12 mouse cellular contexts compared by ENCODE assay signal in the genomic region with DNA sequence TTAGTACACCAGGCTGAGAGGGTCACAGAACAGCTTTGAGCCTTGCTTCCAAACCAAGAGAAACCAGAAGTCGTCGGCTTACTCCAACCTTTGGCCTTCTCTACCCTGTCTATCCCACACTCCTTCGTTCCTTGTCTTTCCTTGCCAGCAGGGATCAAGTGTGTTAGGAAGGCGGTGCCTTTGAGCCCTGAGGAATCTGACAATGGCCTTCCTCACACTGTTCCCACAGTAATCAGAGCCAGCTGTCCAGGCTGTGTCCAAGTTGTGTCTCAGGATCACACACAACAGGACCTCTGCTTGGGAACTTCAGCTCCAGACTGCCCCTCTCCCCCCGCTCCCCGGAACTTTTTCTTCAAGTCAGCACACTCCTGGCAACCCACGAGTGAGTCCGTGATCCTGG.
A peak's percentile ranks its signal among the peaks of the same experiment; 100 is the strongest.
DNase-seq lines count a peak whose midpoint lies in the region; ATAC-seq lines count a peak whose summit lies in the region.
"Had no signal": no experiment of that assay in that cellular context is flagged by ENCODE, and none has a peak within 500 bp of the region (broad histone marks: within the 10 kb centered on the region; RNA-seq: fewer than 3 reads in every experiment).

No protein-coding gene starts in this region.

- H3K4me2 ChIP-seq in heart, embryonic 16.5 days (ENCODE audit: low read depth, low read length): no peak overlapping the region

- 0 out of 2 replicates have a peak, but pooled peaks have one; percentile 49 for ATAC-seq in heart, embryonic 16.5 days (replicated peaks; ENCODE audit: extremely low read depth, insufficient read depth, low FRiP score)
- ATAC-seq in cerebellum, adult (ENCODE audit: insufficient number of reproducible peaks, low FRiP score, low TSS enrichment): no peak
- ATAC-seq in erythroblast, adult 5-6 weeks (replicated peaks; ENCODE audit: low FRiP score, poor library complexity, severe bottlenecking): no peak
- ATAC-seq: hindbrain, postnatal 0 days had no signal

- no peak overlapping the region for H3K4me3 ChIP-seq in brown adipose tissue, adult 24 weeks (ENCODE audit: insufficient read depth, low read depth, low read length)
- H3K4me3 ChIP-seq in heart, embryonic 16.5 days (ENCODE audit: low read length): no peak overlapping the region

- no peaks in the 10 kb centered on the region for H3K36me3 ChIP-seq in heart, embryonic 16.5 days (ENCODE audit: control insufficient read depth, insufficient read depth)

- H3K27ac ChIP-seq in brown adipose tissue, adult 24 weeks (replicated peaks; ENCODE audit: low read depth, low read length): peak overlapping the region; percentile 50
- peak overlapping the region; percentile 54 for H3K27ac ChIP-seq in heart, embryonic 16.5 days (ENCODE audit: low read length)
- H3K27ac ChIP-seq: hindbrain, postnatal 0 days; macrophage had no signal

- H3K4me1 ChIP-seq in brown adipose tissue, adult 24 weeks (ENCODE audit: control insufficient read depth, insufficient read depth, insufficient read length, low read length): peaks cover 27% of the 10 kb centered on the region
- peaks cover 27% of the 10 kb centered on the region for H3K4me1 ChIP-seq in heart, embryonic 16.5 days (ENCODE audit: control insufficient read depth, insufficient read depth, low read length)

- no peaks in the 10 kb centered on the region for H3K9me3 ChIP-seq in heart, embryonic 16.5 days (replicated peaks; ENCODE audit: control insufficient read depth, low read length)

- peak; percentile 51 for DNase-seq in embryo, embryonic 10 days (ENCODE audit: low spot score)
- DNase-seq in embryo, embryonic 9.5 days (ENCODE audit: extremely low spot score): no peak
- peak; percentile 36 for DNase-seq in kidney, postnatal 10 days
- no peak for DNase-seq in gastrocnemius, postnatal 25 days
- DNase-seq: cerebellum, postnatal 36 days; right cerebral cortex, postnatal 25 days had no signal

- no peaks in the 10 kb centered on the region for H3K27me3 ChIP-seq in heart, embryonic 16.5 days (ENCODE audit: control insufficient read depth, insufficient read depth, low read length)

- H3K9ac ChIP-seq in heart, embryonic 16.5 days (ENCODE audit: low read length): no peak overlapping the region

- whole genome bisulfite sequencing in heart, embryonic 16.5 days: 65% methylated on average over 8 of the region's 8 CpGs

Comparison
In these comparisons a context has a peak if more than half of its experiments do, and no peak if none do; other contexts are left out.
1. DNase-seq: peak in embryo, embryonic 10 days (single experiment) and kidney, postnatal 10 days (single experiment); none in embryo, embryonic 9.5 days (single experiment) and gastrocnemius, postnatal 25 days (single experiment).